Mouse (Mus musculus) heart, embryonic 15.5 days (tissue): ENCODE measurements at regions not wholly inside any gene's neighbourhood (a gene's known extent, or its start where the extent isn't known, plus 50 kb on each side); places are given as distances from the start of the nearest gene placed in this dataset.
A peak's percentile ranks its signal among the peaks of the same experiment; 100 is the strongest.

Source experiments
- ATAC-seq: fragments of 200-750 bp; cut with Nextera tagmentation; replicated peaks from 2 replicates; pipeline ENCODE4 v1.8.0; 2017; ENCODE audit warnings: low read depth, moderate TSS enrichment; ENCODE audit not compliant: insufficient number of reproducible peaks, insufficient read depth, low FRiP score
- H3K27ac ChIP-seq: fragments of 300-500 bp; sonication (generic); 2 replicates; pipeline ENCODE4 v1.5.1; 2015; ENCODE audit warnings: mild to moderate bottlenecking, inconsistent platforms
- H3K27me3 ChIP-seq: fragments of 300-500 bp; sonication (generic); 2 replicates; pipeline ENCODE4 v1.6.1; 2015; ENCODE audit warnings: inconsistent platforms
- H3K36me3 ChIP-seq: fragments of 300-500 bp; sonication (generic); 2 replicates; pipeline ENCODE4 v1.6.1; 2015; ENCODE audit warnings: mild to moderate bottlenecking, inconsistent platforms
- H3K4me1 ChIP-seq: fragments of 300-500 bp; sonication (generic); replicated peaks from 2 replicates; pipeline ENCODE4 v1.6.1; 2015; ENCODE audit warnings: inconsistent platforms
- H3K4me2 ChIP-seq: fragments of 300-500 bp; sonication (generic); 2 replicates; pipeline ENCODE4 v1.6.1; 2015; ENCODE audit warnings: inconsistent platforms, mild to moderate bottlenecking, moderate library complexity
- H3K4me3 ChIP-seq: fragments of 300-500 bp; sonication (generic); 2 replicates; pipeline ENCODE4 v1.5.1; 2015; ENCODE audit warnings: mild to moderate bottlenecking, inconsistent platforms
- H3K9ac ChIP-seq: fragments of 300-500 bp; sonication (generic); 2 replicates; pipeline ENCODE4 v1.6.1; 2015; ENCODE audit warnings: mild to moderate bottlenecking, inconsistent platforms
- H3K9me3 ChIP-seq: fragments of 300-500 bp; sonication (generic); replicated peaks from 2 replicates; pipeline ENCODE4 v1.6.1; 2016; ENCODE audit warnings: inconsistent platforms
- WGBS: fragments of 180-500 bp; shearing (Covaris S2); methylation state at CpG from one replicate; pipeline ENCODE4 v1.1.7; 2015; ENCODE audit warnings: mixed read lengths; 5-methylcytosine and 5-hydroxymethylcytosine counted together

- ATAC-seq: no peak
- Histone ChIP-seq H3K27ac (no peak overlapping the region), H3K27me3 (no peaks in the 10 kb centered on the region), H3K4me2 (no peak overlapping the region), H3K36me3 (no peaks in the 10 kb centered on the region), H3K4me3 (no peak overlapping the region), H3K4me1 (no peaks in the 10 kb centered on the region), H3K9me3 (no peaks in the 10 kb centered on the region), H3K9ac (no peak overlapping the region)
- 78% methylated on average over 3 of the region's 3 CpGs for WGBS
Measured at GRCm38 (mm10) chr12:9934158-9934557, 364.2 kb downstream of the Osr1 start.

GRCm38 (mm10) chr12:9941357-9941756 lies 371.4 kb downstream of the Osr1 start:
- H3K9me3 ChIP-seq: no peaks in the 10 kb centered on the region
- no peak overlapping the region for H3K4me2 ChIP-seq
- no peak overlapping the region for H3K27ac ChIP-seq
- no peak overlapping the region for H3K9ac ChIP-seq
- H3K4me1 ChIP-seq: no peaks in the 10 kb centered on the region
- H3K4me3 ChIP-seq: no peak overlapping the region
- 69% methylated on average over 1 of the region's 1 CpGs for WGBS
- H3K36me3 ChIP-seq: no peaks in the 10 kb centered on the region
- no peaks in the 10 kb centered on the region for H3K27me3 ChIP-seq
- no peak for ATAC-seq

- H3K9ac ChIP-seq: no peak overlapping the region
- no peak overlapping the region for H3K27ac ChIP-seq
- no peaks in the 10 kb centered on the region for H3K27me3 ChIP-seq
- H3K36me3 ChIP-seq: no peaks in the 10 kb centered on the region
- no peak overlapping the region for H3K4me3 ChIP-seq
- H3K9me3 ChIP-seq: no peaks in the 10 kb centered on the region
- 63% methylated on average over 3 of the region's 3 CpGs for WGBS
- no peak for ATAC-seq
- no peaks in the 10 kb centered on the region for H3K4me1 ChIP-seq
- no peak overlapping the region for H3K4me2 ChIP-seq
Measured at GRCm38 (mm10) chr12:9941823-9942222, 371.9 kb downstream of the Osr1 start.

GRCm38 (mm10) chr12:9948784-9949183 lies 378.9 kb downstream of the Osr1 start:
- WGBS: 66% methylated on average over 4 of the region's 4 CpGs
- H3K4me1 ChIP-seq: no peaks in the 10 kb centered on the region

GRCm38 (mm10) chr12:9952372-9952771 lies 382.5 kb downstream of the Osr1 start:
- no peaks in the 10 kb centered on the region for H3K36me3 ChIP-seq
- H3K4me2 ChIP-seq: no peak overlapping the region
- no peaks in the 10 kb centered on the region for H3K27me3 ChIP-seq
- 86% methylated on average over 2 of the region's 2 CpGs for WGBS
- H3K27ac ChIP-seq: no peak overlapping the region
- no peaks in the 10 kb centered on the region for H3K4me1 ChIP-seq
- H3K4me3 ChIP-seq: no peak overlapping the region
- H3K9ac ChIP-seq: no peak overlapping the region
- no peaks in the 10 kb centered on the region for H3K9me3 ChIP-seq
- ATAC-seq: no peak

More at GRCm38 (mm10) chr12:9948784-9949183, 378.9 kb downstream of the Osr1 start:
- Histone ChIP-seq H3K9ac (no peak overlapping the region), H3K4me3 (no peak overlapping the region), H3K27ac (no peak overlapping the region), H3K9me3 (no peaks in the 10 kb centered on the region), H3K36me3 (no peaks in the 10 kb centered on the region), H3K4me2 (no peak overlapping the region), H3K27me3 (no peaks in the 10 kb centered on the region)
- ATAC-seq: no peak

GRCm38 (mm10) chr12:9954178-9954888 lies 384.4 kb downstream of the Osr1 start:
- H3K4me2 ChIP-seq: no peak overlapping the region
- H3K9me3 ChIP-seq: no peaks in the 10 kb centered on the region
- no peaks in the 10 kb centered on the region for H3K4me1 ChIP-seq
- ATAC-seq: no peak
- WGBS: 70% methylated on average over 6 of the region's 6 CpGs
- H3K9ac ChIP-seq: no peak overlapping the region
- no peaks in the 10 kb centered on the region for H3K36me3 ChIP-seq
- H3K27me3 ChIP-seq: no peaks in the 10 kb centered on the region
- H3K27ac ChIP-seq: no peak overlapping the region
- H3K4me3 ChIP-seq: no peak overlapping the region

GRCm38 (mm10) chr12:9969390-9969789 lies 399.5 kb downstream of the Osr1 start:
- Histone ChIP-seq H3K4me1 (no peaks in the 10 kb centered on the region), H3K4me2 (no peak overlapping the region), H3K9ac (no peak overlapping the region), H3K27me3 (no peaks in the 10 kb centered on the region), H3K36me3 (no peaks in the 10 kb centered on the region), H3K9me3 (no peaks in the 10 kb centered on the region), H3K4me3 (no peak overlapping the region), H3K27ac (no peak overlapping the region)
- ATAC-seq: no peak
- 46% methylated on average over 1 of the region's 1 CpGs for whole genome bisulfite sequencing

GRCm38 (mm10) chr12:9970771-9971170 lies 399.0 kb upstream of the Nt5c1b start:
- Histone ChIP-seq H3K27ac (no peak overlapping the region), H3K4me1 (no peaks in the 10 kb centered on the region), H3K9me3 (no peaks in the 10 kb centered on the region), H3K9ac (no peak overlapping the region), H3K27me3 (no peaks in the 10 kb centered on the region), H3K4me3 (no peak overlapping the region), H3K36me3 (no peaks in the 10 kb centered on the region), H3K4me2 (no peak overlapping the region)
- no peak for ATAC-seq
- 91% methylated on average over 2 of the region's 2 CpGs for WGBS

- Histone ChIP-seq H3K9me3 (no peaks in the 10 kb centered on the region), H3K9ac (no peak overlapping the region), H3K27me3 (no peaks in the 10 kb centered on the region), H3K36me3 (no peaks in the 10 kb centered on the region), H3K27ac (peak overlapping the region; percentile 63), H3K4me2 (no peak overlapping the region), H3K4me1 (peaks cover 12% of the 10 kb centered on the region), H3K4me3 (no peak overlapping the region)
- WGBS: 66% methylated on average over 3 of the region's 3 CpGs
- ATAC-seq: no peak
Measured at GRCm38 (mm10) chr12:9978494-9979112, 391.2 kb upstream of the Nt5c1b start.

GRCm38 (mm10) chr12:9979113-9979507 lies 390.7 kb upstream of the Nt5c1b start:
- Histone ChIP-seq H3K4me1 (peaks cover 12% of the 10 kb centered on the region), H3K27me3 (no peaks in the 10 kb centered on the region), H3K27ac (peak overlapping the region; percentile 63), H3K9ac (no peak overlapping the region), H3K4me3 (no peak overlapping the region), H3K36me3 (no peaks in the 10 kb centered on the region), H3K9me3 (no peaks in the 10 kb centered on the region), H3K4me2 (no peak overlapping the region)
- no peak for ATAC-seq
- 26% methylated on average over 1 of the region's 1 CpGs for WGBS

GRCm38 (mm10) chr12:9991305-9991704 lies 378.5 kb upstream of the Nt5c1b start:
- H3K4me1 ChIP-seq: no peaks in the 10 kb centered on the region
- H3K36me3 ChIP-seq: no peaks in the 10 kb centered on the region
- no peaks in the 10 kb centered on the region for H3K9me3 ChIP-seq
- ATAC-seq: no peak
- no peak overlapping the region for H3K27ac ChIP-seq
- no peak overlapping the region for H3K4me2 ChIP-seq
- no peak overlapping the region for H3K4me3 ChIP-seq
- 90% methylated on average over 1 of the region's 1 CpGs for WGBS
- H3K27me3 ChIP-seq: no peaks in the 10 kb centered on the region
- H3K9ac ChIP-seq: no peak overlapping the region

- no peak overlapping the region for H3K27ac ChIP-seq
Measured at GRCm38 (mm10) chr12:9995670-9996069, 374.1 kb upstream of the Nt5c1b start.

More at GRCm38 (mm10) chr12:9995670-9996069, 374.1 kb upstream of the Nt5c1b start:
- no peaks in the 10 kb centered on the region for H3K9me3 ChIP-seq
- 49% methylated on average over 3 of the region's 3 CpGs for WGBS
- no peak overlapping the region for H3K4me3 ChIP-seq
- H3K27me3 ChIP-seq: no peaks in the 10 kb centered on the region
- no peaks in the 10 kb centered on the region for H3K4me1 ChIP-seq
- H3K36me3 ChIP-seq: no peaks in the 10 kb centered on the region
- H3K4me2 ChIP-seq: no peak overlapping the region
- no peak for ATAC-seq
- H3K9ac ChIP-seq: no peak overlapping the region
